Mouse (Mus musculus) thymus, postnatal 0 days (tissue): Measurements from ENCODE around the gene Ran. TPM values are rescaled to one million over a fixed set of nuclear protein-coding genes. Genes with fewer than 3 reads are reported as not detected.
"Not testable (repeated sequence)": the region's sequence is repeated elsewhere in the genome, so short reads cannot be mapped to it uniquely, and the experiment has no call there.

Experiments
- DNase-seq: peaks from one replicate; pipeline ENCODE4 v3.0.0-alpha.2; 2015; ENCODE audit warnings: low spot score
- polyA plus RNA-seq: library from polyadenylated mRNA; unstranded; fragments of >200 nt; fragmentation: Nextera tagmentation; extraction: Ambion mirVana; gene quantifications from 2 replicates; pipeline ENCODE4 v1.2.1, GENCODE M21; 2015

Gene Ran
- 586 and 661 TPM in 2 replicates for polyA plus RNA-seq

DNA sequence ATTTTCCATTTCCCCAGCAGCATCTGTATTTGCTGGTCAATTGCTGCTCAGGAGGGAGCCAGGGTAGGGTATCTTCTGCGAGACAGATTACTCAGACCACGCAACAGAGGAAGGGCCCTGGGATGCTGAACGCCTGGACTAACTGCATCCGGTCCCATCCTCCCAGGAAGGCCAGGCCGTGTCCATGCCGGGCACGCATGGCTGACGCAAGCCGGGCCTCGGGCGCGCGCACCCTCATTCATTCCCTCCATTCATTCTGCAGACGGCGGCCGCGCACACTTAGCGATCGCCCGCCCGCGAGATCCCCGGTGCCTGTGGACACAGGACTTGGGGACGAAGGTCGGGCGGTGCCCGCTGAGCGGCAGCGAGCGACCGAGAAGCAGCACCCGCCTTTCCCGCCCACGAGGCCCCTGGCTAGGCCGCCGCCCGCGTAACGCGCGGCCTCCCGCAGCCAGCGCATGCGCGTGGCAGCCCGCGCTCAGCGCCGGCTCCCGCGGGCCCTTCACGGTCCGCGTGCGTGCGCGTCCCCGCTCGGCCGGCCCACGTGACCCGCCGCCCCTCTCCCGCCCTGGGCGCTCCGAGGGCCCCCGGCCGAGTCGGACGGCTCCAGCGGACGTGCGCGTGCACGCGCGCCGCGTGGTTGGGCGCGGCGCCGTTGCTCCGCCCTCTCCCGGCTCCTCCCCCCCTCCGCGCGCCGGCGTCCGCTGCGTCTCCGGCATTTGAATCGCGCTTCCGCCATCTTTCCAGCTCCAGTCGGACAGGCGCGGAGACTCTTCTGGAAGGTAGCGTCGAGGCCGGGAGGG lies at the start of gene Ran:
Gene Ran, plus strand, starts transcription at position 573 of the 803 bp plus-strand sequence.
- peak; percentile 98 for DNase-seq

DNA sequence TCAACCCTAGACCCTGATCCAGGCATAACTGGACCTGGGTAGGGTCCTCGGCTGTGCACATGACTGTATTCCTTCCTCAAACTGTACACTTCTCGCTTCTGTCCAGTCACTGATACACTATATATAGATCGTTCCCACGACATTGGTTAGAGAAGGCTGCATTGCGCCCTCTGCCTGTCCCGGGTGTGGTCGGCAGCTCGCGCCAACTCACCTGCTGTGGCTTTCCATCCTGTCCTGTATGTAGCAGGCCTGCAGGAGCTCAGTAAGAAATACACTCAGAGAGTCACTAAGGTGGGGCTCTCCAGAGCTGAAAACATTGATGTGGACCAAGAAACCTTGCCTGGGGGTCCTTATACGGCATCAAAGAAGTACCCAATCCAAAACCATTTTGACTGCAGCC lies 49.0 kb upstream of the Ran start:
- DNase-seq, result no peak

DNA sequence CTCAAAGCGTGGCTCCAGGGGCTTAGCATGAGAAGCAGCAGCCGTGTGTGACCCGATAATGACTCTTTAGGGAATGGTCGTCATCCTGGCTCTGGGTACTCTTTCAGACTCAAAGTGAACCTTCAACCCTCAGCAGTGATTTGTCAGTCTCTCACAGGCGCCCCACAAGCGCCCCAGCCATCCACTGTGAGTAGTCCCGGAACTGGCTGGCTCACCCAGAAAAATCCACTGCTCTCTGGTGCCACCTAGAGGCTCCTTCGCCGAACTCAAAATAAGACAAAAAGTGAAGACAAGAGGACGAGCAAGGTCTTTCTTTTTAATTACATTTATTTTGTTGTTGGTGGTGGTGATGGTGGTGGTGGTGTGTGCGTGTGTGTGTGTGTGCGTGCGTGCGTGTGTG lies 48.6 kb upstream of the Ran start:
- peak; percentile 61 for DNase-seq

DNA sequence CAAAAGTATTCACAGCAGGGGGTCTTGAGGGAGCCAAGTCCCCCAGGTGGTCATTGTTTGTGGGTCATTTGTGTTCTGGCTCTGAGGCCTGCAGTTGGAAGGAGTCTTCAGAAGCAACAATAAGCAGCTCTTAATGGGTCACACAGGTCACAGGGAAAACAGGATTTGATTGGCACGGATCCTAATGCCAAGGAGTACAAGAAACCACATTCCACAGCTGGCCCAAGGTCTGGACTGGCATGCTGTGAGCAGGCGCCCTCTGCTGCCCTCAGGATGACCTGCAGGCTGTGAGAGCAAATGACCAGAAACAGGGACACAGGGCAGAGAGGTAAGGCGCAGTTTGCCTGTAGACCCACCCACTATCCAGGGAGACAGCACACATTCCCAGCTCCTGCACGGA lies 43.6 kb upstream of the Ran start:
- no peak for DNase-seq

DNA sequence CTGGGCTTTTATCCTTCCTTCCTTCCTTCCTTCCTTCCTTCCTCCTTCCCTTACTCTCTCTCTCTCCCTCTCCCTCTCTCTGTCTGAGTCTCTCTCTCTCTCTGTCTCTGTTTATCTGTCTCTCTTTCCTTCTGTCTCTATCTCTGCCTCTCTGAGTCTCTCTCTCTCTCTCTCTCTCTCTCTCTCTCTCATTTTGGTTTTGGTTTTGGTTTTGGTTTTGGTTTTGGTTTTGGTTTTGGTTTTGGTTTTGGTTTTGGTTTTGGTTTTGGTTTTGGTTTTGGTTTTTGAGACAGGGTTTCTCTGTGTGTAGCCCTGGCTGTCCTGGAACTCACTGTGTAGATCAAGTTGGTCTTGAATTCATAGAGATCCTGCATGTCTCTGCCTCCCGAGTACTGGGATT lies 42.4 kb upstream of the Ran start:
- DNase-seq, result not testable (repeated sequence)

DNA sequence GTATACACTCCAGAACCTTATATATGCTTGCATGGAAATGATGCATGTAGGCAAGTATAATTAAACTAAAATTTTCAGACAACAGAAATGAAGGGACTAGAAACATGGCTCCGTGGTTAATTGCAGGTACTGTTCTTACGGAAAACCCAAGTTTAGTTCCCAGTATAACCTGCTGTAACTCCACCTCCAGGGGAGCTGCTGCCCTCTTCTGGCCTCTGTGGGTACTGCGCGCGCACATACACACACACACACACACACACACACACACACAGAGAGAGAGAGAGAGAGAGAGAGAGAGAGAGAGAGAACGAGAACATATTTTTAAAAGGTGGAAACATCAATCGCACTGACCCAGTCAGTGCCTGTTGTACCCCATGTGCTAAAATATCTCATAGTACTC lies 40.9 kb upstream of the Ran start:
- no peak for DNase-seq

DNA sequence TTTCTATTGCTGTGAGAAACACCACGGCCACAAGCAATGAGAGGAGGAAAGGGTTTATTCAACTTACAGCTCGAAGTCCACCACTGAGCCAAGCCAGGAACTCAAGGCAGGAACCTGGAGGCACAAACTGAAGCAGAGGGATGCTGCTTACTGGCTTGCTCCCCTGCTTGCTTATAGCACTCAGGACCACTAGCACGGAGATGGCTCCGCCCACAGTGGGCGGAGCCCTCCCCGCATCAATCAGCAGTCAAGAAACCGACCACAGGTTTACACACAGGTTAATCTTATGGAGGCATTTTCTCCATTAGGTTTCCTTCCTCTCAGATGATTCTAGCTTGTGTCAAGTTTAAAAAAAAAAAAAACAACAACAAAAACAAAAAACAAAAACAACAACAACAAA lies 39.0 kb upstream of the Ran start:
- no peak for DNase-seq

DNA sequence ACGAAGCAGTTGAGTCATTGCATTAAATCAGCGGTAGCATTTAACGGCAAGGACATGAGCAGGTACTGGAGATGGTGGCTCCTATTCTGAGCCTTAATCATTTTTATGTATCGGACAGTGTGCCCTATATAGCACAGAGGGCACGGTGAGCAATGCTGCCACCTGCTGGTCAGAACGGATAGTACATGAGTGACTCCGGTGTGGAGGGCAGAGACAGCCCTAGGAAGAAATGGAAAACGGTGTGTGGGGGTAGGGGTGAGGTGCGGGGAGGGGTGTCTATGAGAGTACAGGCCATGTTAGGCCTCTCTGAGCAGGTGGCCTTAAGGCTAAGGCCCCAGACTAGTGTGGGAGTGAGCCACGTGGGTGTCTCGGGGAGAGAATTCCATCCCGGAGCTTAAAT lies 38.3 kb upstream of the Ran start:
- DNase-seq, result peak; percentile 57

DNA sequence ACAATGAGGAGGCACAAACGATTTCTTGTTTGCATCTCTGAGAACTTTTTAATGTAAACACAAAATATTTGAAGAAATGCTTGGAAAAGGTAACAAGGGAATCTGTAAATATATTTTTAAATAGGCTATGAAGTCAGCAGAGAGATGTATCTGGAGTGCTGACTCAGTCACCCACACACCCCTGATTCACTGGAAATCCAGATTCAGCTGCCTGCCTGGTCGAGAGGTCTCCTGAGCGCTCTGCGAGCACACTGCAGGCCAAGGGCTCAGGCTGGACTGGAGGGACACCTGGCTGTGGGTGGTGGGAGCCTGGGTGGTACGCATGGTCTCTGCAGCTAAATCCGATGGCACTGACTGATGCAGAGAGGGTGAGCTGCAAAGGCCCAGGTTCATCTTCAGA lies 35.3 kb upstream of the Ran start:
- no peak for DNase-seq

DNA sequence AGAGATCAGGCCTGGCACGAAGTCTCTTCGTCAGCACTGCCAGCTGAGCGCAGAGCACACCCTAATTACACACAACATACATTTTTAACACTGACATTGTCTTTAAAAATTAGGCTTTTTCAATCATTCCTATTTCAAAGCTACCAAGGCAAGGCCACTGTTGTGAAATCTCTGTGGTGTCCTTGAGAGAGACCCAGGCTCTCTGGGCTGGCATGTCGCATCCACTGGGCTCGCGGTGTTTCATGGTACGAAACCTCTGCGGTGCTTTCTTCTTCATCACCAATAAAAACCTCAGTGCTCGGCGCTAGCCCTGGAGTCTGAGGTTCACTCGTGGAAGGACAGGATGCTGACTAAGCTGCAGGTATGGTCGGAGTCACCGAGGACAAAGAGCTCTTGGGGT lies 33.9 kb upstream of the Ran start:
- no peak for DNase-seq

DNA sequence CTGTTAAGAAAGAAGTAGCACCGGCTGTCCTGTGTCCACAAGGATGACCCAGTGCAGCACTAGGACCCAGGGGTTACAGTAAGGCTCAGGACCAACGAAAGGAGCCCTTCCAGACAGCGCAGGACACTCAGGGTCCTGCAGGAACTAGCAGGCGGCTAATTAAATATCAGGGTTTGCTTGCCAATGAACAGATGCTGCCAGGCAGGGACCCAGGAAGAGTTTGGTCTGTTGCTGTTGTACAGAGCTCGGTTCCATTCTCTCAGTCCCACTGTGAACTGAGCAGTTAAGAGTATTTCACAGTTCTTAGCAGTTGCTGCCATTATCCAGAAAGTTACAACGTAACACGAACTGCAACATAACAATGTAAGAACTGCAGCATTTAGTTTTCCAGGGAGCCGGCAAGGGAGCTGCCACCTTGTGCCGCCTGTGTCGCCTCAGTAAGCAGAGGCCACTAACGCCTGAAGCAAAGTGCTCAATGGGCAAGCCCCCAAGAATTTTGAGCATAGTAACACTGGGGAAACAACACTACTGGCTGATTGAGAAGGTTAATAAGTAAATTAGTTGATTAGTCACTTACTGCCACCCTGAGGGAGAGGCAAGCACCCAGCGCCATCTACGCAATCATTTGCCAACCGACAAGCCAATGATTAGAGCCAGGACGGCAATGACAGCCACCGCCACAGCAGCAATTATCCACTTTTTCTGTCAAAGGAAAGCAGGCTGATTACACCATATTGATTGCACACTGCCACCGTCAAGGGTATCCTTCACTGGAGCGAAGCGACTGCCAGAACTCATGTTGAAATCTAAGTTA lies 32.5 kb upstream of the Ran start:
- DNase-seq, result no peak

DNA sequence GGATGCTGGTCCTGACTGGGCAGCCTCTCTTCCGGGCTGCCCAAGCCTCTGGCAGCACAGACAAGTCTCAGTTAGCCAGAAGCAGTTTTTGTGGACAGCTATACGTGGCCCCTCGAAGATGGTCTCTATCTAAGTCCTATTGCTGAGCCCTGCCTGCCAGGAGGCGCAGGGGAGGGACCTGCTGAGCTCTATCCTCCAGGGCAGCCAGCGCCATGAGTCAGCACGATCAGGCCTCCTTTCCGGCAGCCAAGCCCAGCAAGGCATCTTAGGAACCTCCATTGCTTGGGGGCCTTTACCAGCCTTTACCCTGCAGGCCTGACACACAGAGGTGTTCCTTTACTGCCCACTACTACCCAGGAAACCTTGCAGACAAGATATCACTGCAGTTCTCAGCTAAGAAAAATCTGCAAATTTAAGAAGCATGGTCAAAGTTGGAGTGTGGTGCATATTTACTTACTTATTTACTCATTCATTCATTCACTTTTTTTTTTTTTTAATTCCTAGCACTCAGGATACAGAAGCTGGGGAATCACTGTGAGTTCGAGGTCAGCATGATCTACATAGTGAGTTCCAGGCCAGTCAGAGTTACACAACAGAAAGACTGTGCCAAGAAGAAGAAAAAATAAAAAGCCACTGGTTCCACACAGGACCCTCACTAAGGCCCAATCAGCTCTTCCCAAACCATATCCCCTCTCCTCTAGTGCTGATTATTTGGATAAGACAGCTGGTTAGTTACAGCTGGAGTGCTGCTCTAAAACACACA lies 19.0 kb upstream of the Ran start:
- DNase-seq, result no peak

DNA sequence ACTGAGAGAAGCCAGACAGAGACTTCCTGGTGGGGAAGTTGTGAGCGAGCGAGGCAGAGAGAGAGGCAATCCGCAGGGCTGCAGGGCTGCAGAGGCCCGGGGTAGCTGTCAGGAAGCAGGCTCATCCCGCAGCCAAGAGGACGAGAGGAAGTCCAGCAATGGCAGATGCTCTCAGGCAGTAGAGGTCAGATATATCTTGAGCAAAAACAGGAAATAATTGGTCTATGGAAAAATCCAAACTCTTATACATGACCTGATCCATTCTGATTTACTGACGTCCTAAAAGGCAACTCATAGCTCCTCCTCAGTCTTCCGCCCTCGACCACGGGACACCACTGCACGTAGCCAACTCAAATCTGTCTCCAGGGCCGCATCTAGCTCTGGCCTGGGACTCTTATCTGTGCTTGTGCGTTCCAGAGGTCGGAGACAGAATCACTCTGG lies 17.3 kb upstream of the Ran start:
- no peak for DNase-seq

DNA sequence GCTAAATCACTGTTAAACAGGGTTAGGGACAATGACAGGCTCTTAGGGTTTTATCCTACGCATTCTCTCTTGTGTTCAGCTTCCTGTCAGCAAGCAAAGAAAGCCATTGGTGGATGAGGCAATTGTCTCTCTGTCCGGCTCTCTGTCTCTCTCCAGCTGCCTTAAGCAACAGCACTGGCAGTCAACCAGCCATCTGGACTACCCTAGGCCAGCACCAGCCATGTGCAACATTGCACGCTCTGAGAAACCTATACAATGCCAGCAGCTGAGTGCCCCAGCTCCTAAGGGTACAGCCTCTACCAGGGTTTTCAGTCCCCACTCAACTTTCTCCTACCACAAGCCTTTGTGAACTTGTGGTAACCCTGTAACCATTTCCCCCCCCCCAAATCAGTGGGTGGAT lies 14.5 kb upstream of the Ran start:
- no peak for DNase-seq

DNA sequence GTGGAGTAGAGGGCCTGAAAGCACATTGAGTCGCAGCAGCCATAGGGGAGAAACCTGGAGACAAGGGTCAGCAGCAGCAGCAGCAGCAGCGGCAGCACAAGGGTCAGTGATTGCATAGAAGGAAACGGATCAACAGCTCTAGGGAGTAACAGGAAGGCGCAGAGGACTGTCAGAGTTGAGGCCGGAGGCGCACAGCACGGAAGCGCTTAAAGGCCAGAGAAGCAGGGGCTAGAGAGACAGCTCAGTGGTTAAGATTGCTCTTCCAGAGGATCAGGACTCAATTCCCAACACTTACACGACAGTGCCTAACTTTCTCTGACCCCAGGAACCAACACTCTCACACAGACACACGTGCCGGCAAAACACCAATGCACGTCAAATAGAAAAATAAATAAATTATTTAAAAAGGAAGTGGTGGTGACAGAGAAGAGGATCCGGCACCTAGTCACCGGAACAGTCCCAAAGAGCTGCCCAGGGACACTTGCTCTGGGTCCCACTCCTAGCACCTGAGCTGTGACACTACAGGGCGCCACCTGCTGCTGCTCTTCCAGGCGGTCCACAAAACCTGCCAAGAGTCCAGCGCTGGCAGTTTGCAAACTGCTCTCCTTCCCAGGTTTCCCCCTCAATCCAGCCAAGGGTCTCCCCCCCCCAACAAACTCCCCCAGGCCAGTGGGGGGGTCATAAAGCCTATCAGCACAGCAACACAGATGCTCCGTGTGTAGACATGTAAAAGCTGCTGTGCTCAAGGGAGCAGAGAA lies 13.7 kb upstream of the Ran start:
- DNase-seq, result no peak

DNA sequence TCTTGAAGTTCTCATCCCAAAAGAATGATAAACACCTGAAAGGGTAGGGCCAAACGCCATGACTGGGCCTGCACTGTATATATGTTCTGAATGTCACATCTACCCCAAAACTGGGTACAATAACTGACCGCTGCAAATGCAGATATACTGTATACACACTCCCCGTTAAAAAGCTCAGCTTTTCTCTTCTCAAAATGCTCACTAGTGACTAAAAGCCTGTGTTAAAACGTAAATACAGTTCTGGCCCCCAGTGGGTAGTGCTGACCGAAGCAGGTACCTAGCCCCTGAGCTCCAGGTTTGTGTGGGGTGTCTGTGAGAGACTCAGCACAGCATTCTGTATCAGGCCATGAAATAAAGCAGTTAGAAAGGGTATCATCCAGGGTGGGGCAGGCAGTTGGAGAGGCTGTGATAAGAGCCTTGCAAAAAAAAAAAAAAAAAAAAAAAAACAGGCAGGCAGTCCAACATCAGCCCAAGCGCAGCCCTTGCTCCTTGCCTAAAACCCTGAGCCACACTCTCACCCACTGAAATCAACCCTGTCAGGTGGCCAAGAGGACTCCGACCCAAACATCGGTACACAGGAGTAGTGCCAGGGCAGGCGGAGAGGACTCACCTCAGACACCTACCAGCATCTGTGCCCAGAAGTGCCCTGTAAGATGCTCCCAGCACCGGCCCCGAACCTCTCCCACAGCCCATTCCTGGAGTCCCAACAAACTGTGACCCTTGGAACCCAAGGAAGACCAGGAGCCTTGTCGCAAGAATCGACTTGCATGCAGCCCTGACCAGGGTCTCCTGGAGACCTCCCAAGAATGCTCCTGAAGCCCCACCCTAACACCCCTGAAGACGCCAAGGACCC lies 12.5 kb upstream of the Ran start:
- no peak for DNase-seq

DNA sequence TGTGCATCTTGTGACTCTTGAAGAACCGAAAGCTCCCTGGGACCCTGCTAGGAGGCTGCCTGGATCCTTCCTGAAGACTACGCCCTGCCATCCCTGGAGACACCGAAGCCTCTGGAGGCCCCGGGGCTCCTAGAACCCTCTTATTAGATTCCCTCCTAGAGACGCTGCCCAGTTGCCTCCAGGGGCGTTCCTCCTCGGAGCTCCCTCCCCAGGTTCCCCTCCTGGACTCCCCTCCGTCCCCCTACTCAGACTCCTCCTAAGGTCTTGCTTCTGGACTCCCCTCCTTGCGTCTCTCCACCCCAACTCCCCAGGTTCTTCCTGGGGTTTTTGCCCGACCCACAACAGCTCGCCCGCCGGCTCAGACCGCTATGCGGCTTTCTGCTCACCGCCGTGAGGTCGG lies 11.9 kb upstream of the Ran start:
- DNase-seq, result no peak

DNA sequence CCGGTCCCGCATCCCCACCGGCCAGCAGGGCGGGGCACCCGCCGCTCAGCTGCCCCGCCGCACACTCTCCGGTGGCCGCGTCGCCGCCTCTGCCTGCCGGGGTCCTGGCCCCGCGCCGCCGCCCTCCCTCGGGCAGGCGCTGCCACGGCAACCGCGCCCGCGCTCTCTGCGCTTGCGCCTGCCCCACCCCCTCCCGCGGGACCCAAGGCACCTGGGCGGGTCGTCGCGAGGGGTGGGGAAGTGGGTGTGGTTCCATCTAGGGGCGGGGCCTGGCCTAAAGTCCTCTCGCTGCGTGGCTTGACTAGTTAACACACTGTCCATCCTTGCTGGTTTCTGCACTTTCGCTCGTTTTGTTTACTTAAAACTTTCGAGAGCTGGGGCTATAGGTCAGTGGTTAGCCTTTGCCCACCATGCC lies 11.4 kb upstream of the Ran start, which contains the start of gene Stx2:
Gene Stx2, minus strand, starts transcription at position 163 of the 415 bp plus-strand sequence.
- peak; percentile 91 for DNase-seq

DNA sequence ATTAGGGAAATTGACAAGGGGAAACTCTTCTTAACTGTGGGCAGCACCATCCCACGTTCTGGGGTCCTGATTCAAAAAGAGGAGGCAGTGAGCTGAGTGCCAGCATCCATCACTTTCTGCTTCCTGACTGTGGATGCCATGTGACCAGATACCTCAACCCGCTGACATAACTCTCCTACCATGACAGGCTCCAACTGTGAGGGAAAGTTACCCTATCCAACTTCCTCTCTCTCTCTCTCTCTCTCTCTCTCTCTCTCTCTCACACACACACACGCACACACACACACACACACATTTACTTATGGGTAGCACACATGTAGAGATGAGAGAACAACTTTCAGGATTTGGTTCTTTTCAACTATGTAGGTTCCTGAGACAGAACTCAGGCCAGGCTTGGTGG lies 10.3 kb upstream of the Ran start:
- no peak for DNase-seq

DNA sequence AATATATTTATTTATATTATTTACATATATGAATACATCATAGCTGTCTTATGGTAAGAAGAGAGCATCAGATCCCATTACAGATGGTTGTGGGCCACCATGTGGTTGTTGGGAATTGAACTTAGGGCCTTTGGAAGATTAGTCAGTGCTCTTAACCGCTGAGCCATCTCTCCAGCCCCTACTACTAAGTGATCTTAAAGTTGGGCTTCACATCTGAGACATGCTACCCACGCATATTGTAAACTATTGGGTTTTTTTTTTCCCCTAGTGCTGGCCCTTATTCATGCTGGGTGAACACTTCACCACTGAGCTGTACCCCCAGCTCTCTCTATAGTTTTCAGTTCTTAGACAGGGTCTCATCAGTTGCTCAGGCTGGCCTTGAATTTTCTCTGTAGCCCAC lies 8.9 kb upstream of the Ran start:
- DNase-seq, result no peak
